ENCODE assay signal across 15 mouse cellular contexts in the genomic region with DNA sequence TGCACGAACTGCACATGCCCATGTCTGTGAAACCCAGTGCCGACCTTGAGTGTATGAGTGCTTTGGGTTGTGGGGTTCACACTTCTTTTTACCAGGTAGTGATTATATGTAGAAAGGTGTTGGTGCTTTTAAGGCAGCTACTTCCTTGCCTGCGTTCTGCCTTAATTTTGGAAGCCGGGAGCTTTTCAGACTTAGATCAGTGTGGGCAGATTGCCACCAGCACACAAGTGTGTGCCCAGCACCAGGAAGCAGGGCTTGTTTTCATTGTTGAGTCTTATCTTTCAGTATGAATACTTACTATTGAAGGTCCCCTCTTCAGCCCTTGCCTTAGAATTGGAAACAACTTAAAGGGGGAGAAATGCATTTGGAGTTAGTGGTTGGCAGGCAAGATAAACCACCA.
"Had no signal": no experiment of that assay in that cellular context is flagged by ENCODE, and none has a peak within 500 bp of the region (broad histone marks: within the 10 kb centered on the region; RNA-seq: fewer than 3 reads in every experiment).

No protein-coding gene starts in this region.

- H3K4me3 ChIP-seq: limb, embryonic 13.5 days; midbrain, embryonic 12.5 days; myocyte; neural tube, embryonic 15.5 days had no signal

- H3K9me3 ChIP-seq: limb, embryonic 13.5 days; midbrain, embryonic 12.5 days; neural tube, embryonic 15.5 days had no signal

- DNase-seq: kidney, adult 8-10 months; kidney, postnatal 25 days; layer of hippocampus, adult 9-11 months; layer of hippocampus, postnatal 36 days; lung, postnatal 10 days; right cerebral cortex, adult 18-20 months; right cerebral cortex, postnatal 25 days; thymus, adult 2 months; thymus, postnatal 25 days had no signal

- H3K27me3 ChIP-seq: limb, embryonic 13.5 days; midbrain, embryonic 12.5 days; neural tube, embryonic 15.5 days had no signal

- H3K4me2 ChIP-seq: limb, embryonic 13.5 days; midbrain, embryonic 12.5 days; neural tube, embryonic 15.5 days had no signal

- H3K36me3 ChIP-seq: neural tube, embryonic 15.5 days had no signal

- ATAC-seq: intestine, postnatal 0 days had no signal

- H3K9ac ChIP-seq: limb, embryonic 13.5 days; liver, embryonic 14.5 days; midbrain, embryonic 12.5 days; neural tube, embryonic 15.5 days had no signal

- H3K27ac ChIP-seq: limb, embryonic 13.5 days; liver, embryonic 14.5 days; neural tube, embryonic 15.5 days had no signal
